Mouse (Mus musculus) kidney, adult 2 months (tissue): ENCODE results near the gene Fam19a5.

Experiments used
- CTCF ChIP-seq: fragments of 200-500 bp; conservative IDR thresholded peaks from 2 replicates; pipeline ENCODE4 v1.5.1; 2011; ENCODE audit warnings: low read depth, mild to moderate bottlenecking, control low read depth, low read length, moderate library complexity, mixed read lengths; ENCODE audit not compliant: insufficient read depth, insufficient read length
- POLR2A ChIP-seq: fragments of 200-500 bp; IDR thresholded peaks from one replicate; pipeline ENCODE4 v1.6.1; 2011; ENCODE audit warnings: low read depth, low read length, control low read depth

- TF ChIP-seq POLR2A, result no peak
- no peak for TF ChIP-seq CTCF
Observed at GRCm38 (mm10) chr15:87654551-87654950, 110.5 kb downstream of the Fam19a5 start.
